Comparison of ENCODE assay signal across 29 mouse cellular contexts in the genomic region with DNA sequence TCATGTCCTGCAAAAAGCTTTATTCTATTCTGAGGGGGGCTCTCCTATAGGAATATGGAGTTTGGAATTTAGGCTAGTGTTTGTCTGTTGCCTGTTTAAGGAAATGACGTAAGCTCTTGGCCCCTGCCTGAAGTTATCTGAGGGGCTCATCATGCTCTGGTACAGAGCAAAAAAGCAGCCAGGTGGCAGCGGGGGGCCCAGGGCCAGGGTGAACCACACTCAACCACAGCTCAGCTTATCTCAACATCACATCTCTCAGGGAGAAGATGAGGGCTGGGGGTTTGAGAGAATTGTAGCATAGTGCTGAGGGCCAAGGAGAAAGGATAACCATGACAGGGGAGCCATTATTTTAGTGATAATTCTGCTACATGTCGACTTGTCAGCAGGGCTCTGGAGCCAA. TPM values are rescaled to one million over a fixed set of nuclear protein-coding genes. Genes with fewer than 3 reads are reported as not detected.
DNase-seq lines count a peak whose midpoint lies in the region; ATAC-seq and TF ChIP-seq lines count a peak whose summit lies in the region.
"Had no signal": no experiment of that assay in that cellular context is flagged by ENCODE, and none has a peak within 500 bp of the region (broad histone marks: within the 10 kb centered on the region; RNA-seq: fewer than 3 reads in every experiment).

No protein-coding gene starts in this region.

- no peak overlapping the region for H3K4me2 ChIP-seq in intestine, embryonic 16.5 days (ENCODE audit: low read depth, low read length)
- H3K4me2 ChIP-seq: embryonic facial prominence, embryonic 12.5 days; forebrain, embryonic 12.5 days; hindbrain, embryonic 12.5 days; limb, embryonic 15.5 days; liver, embryonic 15.5 days; lung, embryonic 15.5 days; neural tube, embryonic 12.5 days had no signal

- no peak for TF ChIP-seq RAD21 in MEL (IDR thresholded peaks at IDR 0.05; ENCODE audit: low read depth, low read length)

- TF ChIP-seq EP300 in MEL (IDR thresholded peaks at IDR 0.05; ENCODE audit: low read depth in 1 of 2, low read length in 2 of 2), result no peak

- no peak overlapping the region for H3K4me3 ChIP-seq in MEL (ENCODE audit: control insufficient read depth in 1 of 2, insufficient read depth in 1 of 2, low read depth in 2 of 2, low read length in 2 of 2)
- no peak overlapping the region for H3K4me3 ChIP-seq in intestine, embryonic 16.5 days (ENCODE audit: low read length)
- H3K4me3 ChIP-seq: embryonic facial prominence, embryonic 12.5 days; forebrain, embryonic 12.5 days; heart, embryonic 10.5 days; hindbrain, embryonic 12.5 days; limb, embryonic 15.5 days; liver, embryonic 15.5 days; lung, embryonic 15.5 days; neural tube, embryonic 12.5 days had no signal

- no peaks in the 10 kb centered on the region for H3K79me2 ChIP-seq in MEL (ENCODE audit: control insufficient read depth, insufficient read depth, low read length, poor library complexity)

- WGBS in intestine, embryonic 16.5 days, result 81% methylated on average over 3 of the region's 3 CpGs

- intact Hi-C loops in heart, postnatal 36 days (cut with DNase I), result no loop called here

- peaks cover 0 to 5% of the 10 kb centered on the region in 2 experiments; a peak in 2 of 4 replicates for H3K36me3 ChIP-seq in MEL (ENCODE audit: control insufficient read depth in 1 of 2, insufficient read depth in 2 of 2, low read length in 2 of 2)
- no peaks in the 10 kb centered on the region for H3K36me3 ChIP-seq in intestine, embryonic 16.5 days (ENCODE audit: control insufficient read depth, insufficient read depth, low read length)
- H3K36me3 ChIP-seq: embryonic facial prominence, embryonic 12.5 days; forebrain, embryonic 12.5 days; heart, embryonic 10.5 days; hindbrain, embryonic 12.5 days; limb, embryonic 15.5 days; liver, embryonic 15.5 days; lung, embryonic 15.5 days; neural tube, embryonic 12.5 days had no signal

- no peaks in the 10 kb centered on the region for H3K27me3 ChIP-seq in MEL (ENCODE audit: control insufficient read depth in 1 of 2, insufficient read depth in 2 of 2, low read length in 2 of 2)
- H3K27me3 ChIP-seq in intestine, embryonic 16.5 days (replicated peaks; ENCODE audit: control insufficient read depth, insufficient read depth, low read length), result no peaks in the 10 kb centered on the region
- H3K27me3 ChIP-seq: embryonic facial prominence, embryonic 12.5 days; forebrain, embryonic 12.5 days; hindbrain, embryonic 12.5 days; limb, embryonic 15.5 days; liver, embryonic 15.5 days; lung, embryonic 15.5 days; neural tube, embryonic 12.5 days had no signal

- peaks cover 0 to 6% of the 10 kb centered on the region in 2 experiments; a peak in 1 of 4 replicates for H3K4me1 ChIP-seq in MEL (ENCODE audit: control insufficient read depth in 1 of 2, insufficient read depth in 2 of 2, low read length in 2 of 2)
- H3K4me1 ChIP-seq in intestine, embryonic 16.5 days (ENCODE audit: control insufficient read depth, insufficient read depth, low read length), result no peaks in the 10 kb centered on the region
- H3K4me1 ChIP-seq: embryonic facial prominence, embryonic 12.5 days; forebrain, embryonic 12.5 days; heart, embryonic 10.5 days; hindbrain, embryonic 12.5 days; limb, embryonic 15.5 days; liver, embryonic 15.5 days; lung, embryonic 15.5 days; neural tube, embryonic 12.5 days had no signal

- DNase-seq in heart, adult 11 months, result peak; percentile 44
- no peak for DNase-seq in heart, postnatal 36 days
- DNase-seq in MEL (ENCODE audit: low read depth, low spot score), result peak; percentile 4
- peak; percentile 89 to 93 for DNase-seq in thymus, adult 18-20 months
- peak; percentile 87 to 94 for DNase-seq in thymus, postnatal 36 days
- DNase-seq in adrenal gland, postnatal 4 days (ENCODE audit: low spot score in 2 of 2), result no peak
- DNase-seq: adrenal gland, postnatal 10 days; cerebellum, adult 9-11 months; heart, postnatal 10 days; kidney, adult 2 months; left cerebral cortex, postnatal 4 days; lung, postnatal 36 days; midbrain, embryonic 14.5 days; right cerebral cortex, postnatal 14 days had no signal

- no peak for ATAC-seq in activated CD4-positive, CD25-positive, alpha-beta regulatory T cell, adult 4 months
- no peak for ATAC-seq in intestine, embryonic 16.5 days

- TF ChIP-seq CTCF in MEL (IDR thresholded peaks at IDR 0.05 in 2 of 3, conservative IDR thresholded peaks at IDR 0.05 in 1 of 3; ENCODE audit: control insufficient read depth in 1 of 3, insufficient read depth in 1 of 3, low read depth in 2 of 3, low read length in 3 of 3, poor library complexity in 1 of 3, severe bottlenecking in 1 of 3), result no peak

- no peak for TF ChIP-seq POLR2A in MEL (IDR thresholded peaks at IDR 0.05; ENCODE audit: control insufficient read depth in 1 of 2, insufficient read depth in 1 of 2, low read depth in 1 of 2, low read length in 2 of 2, poor library complexity in 1 of 2)

- no peak overlapping the region for H3K9ac ChIP-seq in MEL (ENCODE audit: control insufficient read depth, low read depth, low read length, poor library complexity, severe bottlenecking)
- H3K9ac ChIP-seq in intestine, embryonic 16.5 days (ENCODE audit: low read depth, low read length), result no peak overlapping the region
- H3K9ac ChIP-seq: embryonic facial prominence, embryonic 12.5 days; forebrain, embryonic 12.5 days; hindbrain, embryonic 12.5 days; limb, embryonic 15.5 days; liver, embryonic 15.5 days; lung, embryonic 15.5 days; neural tube, embryonic 12.5 days had no signal

- H3K27ac ChIP-seq in MEL (ENCODE audit: control insufficient read depth, low read depth, low read length), result no peak overlapping the region
- no peak overlapping the region for H3K27ac ChIP-seq in intestine, embryonic 16.5 days (ENCODE audit: low read length)
- H3K27ac ChIP-seq: embryonic facial prominence, embryonic 12.5 days; forebrain, embryonic 12.5 days; heart, embryonic 10.5 days; hindbrain, embryonic 12.5 days; kidney, postnatal 0 days; limb, embryonic 15.5 days; liver, embryonic 15.5 days; lung, embryonic 15.5 days; neural tube, embryonic 12.5 days had no signal

- no peaks in the 10 kb centered on the region for H3K9me3 ChIP-seq in MEL (replicated peaks; ENCODE audit: insufficient read depth, low read length)
- no peaks in the 10 kb centered on the region for H3K9me3 ChIP-seq in intestine, embryonic 16.5 days (ENCODE audit: control insufficient read depth, low read length)
- H3K9me3 ChIP-seq: embryonic facial prominence, embryonic 12.5 days; forebrain, embryonic 12.5 days; heart, embryonic 10.5 days; hindbrain, embryonic 12.5 days; limb, embryonic 15.5 days; liver, embryonic 15.5 days; lung, embryonic 15.5 days; neural tube, embryonic 12.5 days had no signal

TF ChIP-seq in MEL, 35 proteins besides CTCF, POLR2A, EP300 and RAD21:
- TF ChIP-seq CHD2 (IDR thresholded peaks at IDR 0.05; ENCODE audit: low read length), result no peak
- TF ChIP-seq MAFK (IDR thresholded peaks at IDR 0.05; ENCODE audit: borderline replicate concordance, low read depth, low read length), result no peak
- no peak for TF ChIP-seq ZKSCAN1 (IDR thresholded peaks at IDR 0.05; ENCODE audit: low read depth, low read length)
- TF ChIP-seq MYB (IDR thresholded peaks at IDR 0.05; ENCODE audit: low read depth, low read length), result no peak

RNA-seq across cellular contexts. Expression of gene Lztfl1, which starts 39.3 kb away (rescaled TPM):
- 10 to 100 TPM; 42.6 to 42.7 TPM for total RNA-seq in heart, postnatal 36 days (2021)
- 13.0 and 18.1 TPM in 2 replicates for total RNA-seq in MEL (2012; rRNA removed)
- 100 to 1,000 TPM in 1 of 2 experiments, 10 to 100 TPM in 1; 17.1 to 408 TPM for polyA plus RNA-seq in MEL (2012; ENCODE audit: insufficient read depth in 1 of 2, insufficient read length in 2 of 2, low read depth in 1 of 2, low replicate concordance in 2 of 2, missing spikeins in 1 of 2)
- polyA plus RNA-seq in activated CD4-positive, CD25-positive, alpha-beta regulatory T cell, adult 4 months (2017; shearing (Covaris generic)), result 10 to 100 TPM; 51.1 to 71.1 TPM
- 33.5 and 36.7 TPM in 2 replicates for polyA plus RNA-seq in intestine, embryonic 16.5 days (2015; fragmentation: Nextera tagmentation; extraction: Ambion mirVana)
- 10 to 100 TPM; 48.1 to 52.3 TPM for total RNA-seq in adrenal gland, postnatal 4 days (2021)

RNA-seq across cellular contexts. Expression of gene Cxcr6, which starts 49.5 kb away (rescaled TPM):
- total RNA-seq in heart, postnatal 36 days (2021), result not detected
- not detected in 2 replicates for total RNA-seq in MEL (2012; rRNA removed)
- polyA plus RNA-seq in MEL (2012; ENCODE audit: insufficient read depth in 1 of 2, insufficient read length in 2 of 2, low read depth in 1 of 2, low replicate concordance in 2 of 2, missing spikeins in 1 of 2), result under 1 TPM in 1 of 2 experiments, not detected in 1; 0.04 TPM
- polyA plus RNA-seq in activated CD4-positive, CD25-positive, alpha-beta regulatory T cell, adult 4 months (2017; shearing (Covaris generic)), result 100 to 1,000 TPM; 117 to 287 TPM
- polyA plus RNA-seq in intestine, embryonic 16.5 days (2015; fragmentation: Nextera tagmentation; extraction: Ambion mirVana), result 1.8 and 2.0 TPM in 2 replicates
- not detected for total RNA-seq in adrenal gland, postnatal 4 days (2021)
- total RNA-seq: gastrocnemius, postnatal 4 days; heart, postnatal 10 days; layer of hippocampus, postnatal 10 days; left cerebral cortex, adult 8-10 months; left cerebral cortex, postnatal 4 days had no signal
- polyA plus RNA-seq: brain, embryonic 14.5 days; neural tube, embryonic 12.5 days had no signal

Comparison
In these comparisons a context has a peak if more than half of its experiments do, and no peak if none do; other contexts are left out.
1. DNase-seq: peak in heart, adult 11 months (single experiment), MEL (single experiment), thymus, adult 18-20 months (2 of 2) and thymus, postnatal 36 days (2 of 2); none in heart, postnatal 36 days (0 of 2) and adrenal gland, postnatal 4 days (0 of 2).